Mouse (Mus musculus) retina, embryonic 14.5 days (tissue): ENCODE data around the gene Rnf19b.

ENCODE experiments used
- DNase-seq: peaks from one replicate; pipeline ENCODE4 v3.0.0-alpha.2; 2015; ENCODE audit warnings: low spot score

The Rnf19b gene

GRCm38 (mm10) chr4:129034706-129035660, 23.1 kb upstream of the Rnf19b start:
- no peak for DNase-seq

- DNase-seq, result no peak
These were observed 22.1 kb upstream of the Rnf19b start for GRCm38 (mm10) chr4:129035851-129036445.

- DNase-seq, result no peak
These were observed 10.2 kb upstream of the Rnf19b start for GRCm38 (mm10) chr4:129047721-129048421.

- DNase-seq, result peak; percentile 82
These were observed 9.4 kb upstream of the Rnf19b start for GRCm38 (mm10) chr4:129048501-129049305.

GRCm38 (mm10) chr4:129049306-129050011, 8.6 kb upstream of the Rnf19b start:
- DNase-seq, result peak; percentile 48

DNA sequence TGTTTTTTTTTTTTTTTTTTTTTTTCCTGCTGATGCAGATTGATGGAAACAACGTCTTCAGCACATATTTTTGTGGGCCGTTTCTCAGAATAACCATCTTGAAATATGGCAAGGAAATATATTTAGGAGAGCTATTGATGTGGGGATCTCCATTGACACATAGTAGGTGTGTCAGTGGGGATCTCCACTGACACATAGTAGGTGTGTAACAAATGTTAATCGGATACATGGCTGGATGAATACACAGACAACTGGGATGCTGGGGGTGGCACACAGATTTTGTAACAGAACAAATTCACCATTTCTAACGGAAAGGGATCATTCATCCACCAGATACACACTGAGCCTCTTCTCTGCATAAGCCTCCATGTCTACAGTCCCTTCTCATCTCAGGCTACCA, 7.7 kb upstream of the Rnf19b start:
- DNase-seq, result no peak

DNA sequence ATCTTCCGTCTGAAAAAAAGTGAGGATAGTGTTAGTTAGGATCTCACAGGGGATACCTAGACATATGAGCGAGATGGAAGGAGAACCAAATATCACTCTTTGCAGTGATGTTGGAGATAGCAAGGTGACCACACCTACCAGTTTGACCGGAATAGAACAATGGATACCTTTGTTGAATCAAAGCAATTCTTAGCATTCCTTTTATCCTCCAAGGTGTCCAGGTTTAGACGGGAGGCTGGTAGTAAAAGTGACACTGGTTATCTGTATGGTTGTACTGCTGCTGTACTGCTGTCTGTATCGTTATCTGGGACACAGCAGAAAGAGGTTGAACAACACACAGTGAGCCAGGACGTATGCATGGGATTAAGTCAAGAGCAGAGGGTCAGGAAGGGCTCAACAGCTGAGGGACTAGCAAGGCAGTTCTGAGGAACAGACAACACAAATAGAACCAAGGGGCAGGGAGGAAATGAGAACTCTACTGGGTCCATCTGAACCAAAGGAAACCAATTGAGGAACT, 7.1 kb upstream of the Rnf19b start:
- DNase-seq, result no peak

DNA sequence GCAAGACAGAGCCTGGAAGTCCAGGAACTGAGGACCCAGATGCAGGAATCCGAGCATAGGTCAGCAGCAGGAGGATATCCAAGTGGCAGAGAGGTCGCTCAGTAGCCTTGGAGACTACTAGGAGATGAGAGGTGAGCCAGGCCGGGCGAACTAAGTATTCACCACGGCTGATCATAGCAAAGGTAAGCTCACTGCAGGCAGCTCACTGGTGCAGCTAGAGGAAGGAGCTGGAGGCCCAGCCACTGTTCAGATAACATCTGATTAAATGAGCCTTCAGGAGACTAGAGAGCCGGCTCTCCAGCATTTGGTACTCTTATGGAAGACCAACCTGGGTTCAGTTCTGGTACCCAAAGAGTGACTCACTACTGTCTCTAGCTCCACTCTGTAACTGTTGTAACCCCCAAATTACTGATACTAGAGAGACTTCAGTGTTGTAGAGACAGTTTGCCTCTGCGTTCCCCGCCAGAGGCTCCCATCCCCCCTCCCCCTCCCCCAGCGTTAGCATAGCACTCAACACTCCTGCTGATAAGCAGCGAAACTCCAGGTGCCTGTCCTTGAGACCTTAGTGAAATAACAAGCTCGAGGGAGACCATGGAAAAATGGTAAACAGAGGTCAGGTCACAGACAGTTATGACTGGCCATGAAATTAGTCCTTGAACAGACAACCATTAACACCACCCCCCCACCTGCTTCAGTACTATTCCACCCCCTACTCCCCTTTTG, 6.4 kb upstream of the Rnf19b start:
- DNase-seq, result no peak

DNA sequence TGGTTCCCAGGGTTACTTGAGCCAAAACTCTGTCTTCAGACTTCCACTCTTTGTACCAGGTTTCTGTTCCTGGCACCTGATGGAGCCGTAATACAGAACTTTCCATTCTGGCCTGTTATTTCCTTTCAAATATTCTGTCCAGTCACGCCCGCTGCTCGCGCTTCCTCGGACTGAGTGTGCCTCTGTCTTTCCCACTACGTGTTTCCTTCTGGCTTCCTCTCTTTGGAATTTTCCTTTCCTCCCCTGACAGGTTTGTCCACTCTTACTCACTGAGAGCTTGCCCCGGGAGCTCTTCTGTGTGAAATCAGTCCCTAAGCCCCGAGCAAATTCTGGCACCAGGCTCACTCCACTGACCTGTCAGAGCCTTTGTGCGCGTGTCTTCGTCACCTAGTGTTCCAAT, 3.3 kb upstream of the Rnf19b start:
- DNase-seq, result no peak

DNA sequence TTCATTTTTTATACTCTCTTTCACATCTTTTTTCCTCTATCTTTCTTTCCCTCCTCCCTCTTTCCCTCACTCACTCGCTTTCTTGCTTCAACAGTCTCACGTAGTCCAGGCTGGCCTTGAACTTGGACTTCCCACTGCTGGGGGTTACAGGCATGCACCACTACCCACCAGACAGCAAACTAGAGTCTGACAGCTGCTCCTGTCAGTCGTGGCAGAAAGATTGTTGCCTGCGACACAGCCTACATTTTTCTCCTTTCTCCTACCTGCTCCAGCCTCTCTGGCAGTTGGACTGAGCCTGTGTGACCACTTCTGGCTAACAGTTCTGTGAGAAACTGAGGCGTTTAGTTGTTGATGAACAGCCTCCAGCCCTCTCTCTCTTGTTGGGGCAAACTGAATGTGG, 2.5 kb upstream of the Rnf19b start:
- DNase-seq, result no peak

- DNase-seq, result peak; percentile 99
These were observed 401 bp upstream of the Rnf19b start for GRCm38 (mm10) chr4:129057533-129058206.

DNA sequence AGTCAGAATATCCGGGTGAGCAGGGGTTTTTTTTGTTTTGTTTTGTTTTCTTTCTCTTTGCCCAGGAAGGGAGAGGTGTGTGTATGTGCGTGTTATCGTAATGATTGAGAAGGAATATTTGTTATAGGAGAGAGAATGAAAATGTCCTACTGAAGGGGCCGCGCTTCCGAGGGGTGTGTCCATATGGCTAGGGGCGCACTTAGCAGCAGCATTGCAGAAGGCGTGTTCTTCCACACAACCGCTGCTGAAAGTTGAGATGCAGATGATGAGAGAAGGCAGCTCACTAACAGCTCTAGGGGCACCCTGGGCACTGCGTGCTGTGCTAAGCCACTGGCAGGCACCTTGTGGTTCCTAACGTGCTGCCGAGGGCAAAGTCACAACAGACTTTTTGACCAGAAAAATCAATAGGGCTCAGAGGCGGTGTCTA, 1.1 kb downstream of the Rnf19b start:
- DNase-seq, result peak; percentile 51

DNA sequence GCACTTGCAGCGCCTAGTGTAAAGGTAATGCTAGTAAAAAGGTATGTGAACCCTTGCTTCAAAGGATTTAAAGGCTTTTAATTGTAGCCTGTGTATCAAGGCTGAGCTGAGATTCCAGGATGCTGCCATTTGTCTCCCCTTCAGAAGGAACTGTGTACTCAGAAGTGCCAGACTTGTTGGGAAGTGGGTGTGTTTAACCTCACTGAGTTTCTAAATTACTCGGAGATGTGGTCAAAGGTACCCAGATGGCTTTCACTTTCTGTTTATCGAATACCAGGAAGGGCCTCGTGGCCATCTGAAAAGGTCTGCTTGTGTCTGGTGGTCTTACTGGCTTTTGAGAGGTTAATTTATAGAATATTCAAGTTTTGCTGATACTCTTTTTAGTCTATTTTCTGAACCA, 1.9 kb downstream of the Rnf19b start:
- no peak for DNase-seq

DNA sequence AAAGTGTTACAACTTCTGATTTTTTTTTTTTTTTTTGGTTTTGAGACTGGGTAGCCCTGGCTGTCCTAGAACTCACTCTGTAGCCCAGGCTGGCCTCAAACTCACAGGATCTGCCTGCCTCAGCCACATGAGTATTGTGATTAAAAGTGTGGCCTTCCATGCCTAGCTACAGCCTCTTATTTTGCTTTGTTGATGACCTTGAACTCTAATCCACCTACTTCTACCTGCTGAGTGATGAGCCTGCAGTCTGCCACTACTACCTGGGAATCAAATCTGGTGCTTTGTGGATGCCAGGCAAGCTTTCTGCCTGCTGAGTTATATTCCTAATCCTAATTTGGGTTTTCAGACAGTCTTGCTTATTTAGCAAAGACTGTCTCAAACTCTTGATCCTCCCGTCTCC, 3.4 kb downstream of the Rnf19b start:
- DNase-seq, result no peak

- no peak for DNase-seq
These were observed 4.4 kb downstream of the Rnf19b start for GRCm38 (mm10) chr4:129062281-129063075.

DNA sequence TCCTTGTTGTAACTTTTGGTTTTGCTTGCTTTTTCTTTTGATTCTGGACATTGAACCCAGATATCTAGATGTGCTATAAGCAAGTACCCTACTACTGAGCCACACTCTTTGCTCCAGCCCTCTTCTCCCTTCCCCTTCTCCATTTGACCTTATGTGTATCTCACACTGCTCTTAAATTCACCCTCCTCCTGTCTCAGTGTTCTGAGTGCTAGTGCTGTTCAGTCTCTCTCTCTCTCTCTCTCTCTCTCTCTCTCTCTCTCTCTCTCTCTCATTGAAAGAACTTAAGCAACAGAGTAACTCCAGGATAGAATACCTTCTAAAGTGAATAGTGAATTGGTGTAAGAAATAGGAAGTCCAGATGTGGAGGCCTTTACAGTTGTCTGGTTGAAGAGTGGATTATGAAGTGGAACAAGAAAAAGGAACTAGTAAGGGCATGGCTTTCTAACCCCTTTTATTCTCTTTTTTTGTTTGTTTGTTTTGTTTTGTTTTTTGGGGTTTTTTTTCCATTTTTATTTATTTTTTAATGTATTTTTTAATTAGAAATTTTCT, 7.7 kb downstream of the Rnf19b start:
- no peak for DNase-seq

- DNase-seq, result no peak
These were observed 9.8 kb downstream of the Rnf19b start for GRCm38 (mm10) chr4:129067638-129068415.

GRCm38 (mm10) chr4:129068848-129069247, 10.8 kb downstream of the Rnf19b start:
- no peak for DNase-seq
